Mouse (Mus musculus) left cerebral cortex, postnatal 25 days (tissue): Measurements from ENCODE around the gene BC052040. TPM values are rescaled to one million over a fixed set of nuclear protein-coding genes. Genes with fewer than 3 reads are reported as not detected.

Source experiments
- DNase-seq, 2 experiments: peaks; one replicate each; pipeline ENCODE4 v3.0.0; 2022; ENCODE audit warnings: low spot score in 2 of 2, mixed read lengths in 1 of 2
- intact Hi-C: fragments of 180-260 bp; cut with DNase I; formaldehyde crosslinking; loops from one replicate; pipeline ENCODE4 v1.15.1; 2025
- microRNA-seq, 2 experiments: library from miRNA; unstranded; fragments of <30 nt; microRNA quantifications; one replicate each; pipeline ENCODE4 v1.2.0; 2022
- total RNA-seq, 2 experiments: library from RNA; stranded (reverse); gene quantifications; 2 replicates each; pipeline ENCODE4 v1.2.3; 2021

The BC052040 gene
- total RNA-seq, 2 experiments from 2014 or later = 6.7 to 7.6 TPM

- DNase-seq = peak; percentile 64 to 87
- intact Hi-C loops = loop anchor here (2.0 kb wide), 1 partner anchor 54 kb away; no protein-coding TSS in a partner anchor
These were observed 240.8 kb downstream of the BC052040 start for GRCm38 (mm10) chr2:115822361-115822760.

Small RNA genes within 50 kb of the gene (microRNA-seq; reads per million reads assigned to microRNA genes)
- 0 to 0.67 reads per million in 2 experiments for gene Mir1951
